Mouse (Mus musculus) brain, adult 2 months (tissue): Measurements from ENCODE around the gene Nup160.
A peak's percentile ranks its signal among the peaks of the same experiment; 100 is the strongest.

Source experiments
- DNase-seq: peaks from one replicate; pipeline ENCODE4 v3.0.0; 2011; ENCODE audit warnings: low read depth, low spot score

Gene Nup160

DNA sequence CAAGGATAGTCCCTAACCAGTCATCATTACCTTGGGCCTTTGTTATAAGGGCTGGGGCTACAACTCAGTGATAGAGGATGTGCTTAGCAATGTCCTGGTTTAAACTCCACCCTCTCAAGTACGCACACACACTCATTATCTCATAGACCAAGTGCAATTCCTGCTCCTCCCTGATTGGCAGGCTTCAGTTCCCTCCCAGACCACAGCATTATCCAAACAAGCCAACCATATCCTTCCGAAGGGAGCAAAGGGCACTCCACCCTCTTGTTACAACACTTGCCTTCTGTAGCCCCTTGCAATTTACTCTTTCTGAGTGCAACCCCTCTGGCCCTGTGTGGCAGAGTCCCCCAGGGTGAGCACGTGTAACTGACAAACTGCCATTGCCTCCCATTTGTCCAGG, 15.6 kb upstream of the Nup160 start:
- DNase-seq = no peak

DNA sequence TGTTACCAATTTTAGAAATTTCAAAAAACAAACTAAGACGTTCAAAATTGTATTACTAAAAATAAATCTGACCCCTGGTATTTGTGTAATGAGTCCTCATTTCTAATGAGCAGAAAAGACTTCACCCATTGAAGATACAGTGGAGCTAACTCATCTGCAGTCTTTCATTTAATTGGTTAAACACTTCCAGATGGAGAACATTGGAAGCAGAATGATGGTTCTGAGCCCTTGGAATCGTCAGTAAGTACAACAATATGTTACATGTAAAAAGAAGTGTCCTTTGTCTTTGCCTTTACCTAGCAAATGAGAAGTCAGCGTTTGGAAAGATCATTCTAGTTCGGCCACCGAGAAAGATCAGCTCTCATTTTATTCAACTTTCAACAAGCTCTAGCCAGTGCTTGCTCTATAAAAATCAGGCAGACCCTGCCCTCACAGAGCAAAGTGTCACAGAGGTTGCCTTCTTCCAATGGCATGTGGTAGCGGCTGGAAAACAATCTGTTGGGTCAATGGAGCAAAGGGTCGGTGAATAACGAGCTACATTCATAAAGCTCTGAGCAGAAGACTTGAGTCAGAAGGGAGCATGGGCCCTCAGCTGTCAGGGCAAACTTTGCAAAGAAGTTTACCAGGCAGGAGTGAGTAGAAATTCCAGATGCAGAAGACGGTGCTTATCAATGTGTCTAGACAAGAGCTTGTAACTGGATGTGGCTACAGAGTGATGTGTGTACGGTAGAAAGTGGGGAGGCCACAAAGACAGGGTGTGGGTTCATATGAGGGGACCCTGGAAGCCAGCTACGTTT, 10.2 kb upstream of the Nup160 start:
- no peak for DNase-seq

DNA sequence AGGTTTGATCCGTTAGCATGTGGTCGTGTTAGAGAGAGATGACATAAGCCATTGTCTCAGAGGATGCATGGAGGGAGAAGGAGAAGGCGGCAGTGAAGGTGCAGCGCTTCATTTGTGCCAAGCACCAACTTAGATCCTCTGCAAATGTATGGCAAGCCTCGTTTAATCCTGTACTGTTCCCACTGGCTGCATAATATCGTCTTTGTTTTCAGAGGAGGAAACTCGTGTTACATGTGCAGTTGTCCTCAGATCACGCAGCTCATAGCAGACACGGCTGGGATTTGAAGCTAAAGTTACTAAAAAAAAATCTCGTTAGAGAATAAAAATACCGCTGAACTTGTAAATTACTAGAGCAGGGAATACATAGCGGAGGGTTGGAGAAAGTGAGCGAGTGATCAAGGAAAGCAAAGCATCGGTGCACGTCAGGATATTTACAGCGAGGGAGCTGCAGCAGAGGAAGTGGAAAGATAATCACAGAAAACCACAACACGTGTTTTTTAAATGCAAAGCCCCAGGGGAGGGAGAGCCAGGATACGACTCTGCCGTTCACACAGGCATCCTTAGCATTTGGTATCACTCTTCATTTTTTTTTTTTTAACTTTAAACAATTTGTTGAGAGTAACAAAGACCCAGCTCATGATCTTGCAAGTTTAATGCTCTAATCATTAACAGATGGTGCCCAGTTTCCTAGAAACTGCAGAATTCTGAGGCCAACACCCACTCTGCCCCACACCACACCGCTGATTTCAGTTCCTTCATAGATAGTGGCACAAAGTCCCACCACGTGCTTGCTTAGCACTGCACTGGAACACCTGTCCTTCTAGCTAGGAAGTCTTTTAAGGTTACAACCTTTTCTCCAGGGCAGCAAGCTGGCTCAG, 9.4 kb upstream of the Nup160 start:
- peak; percentile 55 for DNase-seq

DNA sequence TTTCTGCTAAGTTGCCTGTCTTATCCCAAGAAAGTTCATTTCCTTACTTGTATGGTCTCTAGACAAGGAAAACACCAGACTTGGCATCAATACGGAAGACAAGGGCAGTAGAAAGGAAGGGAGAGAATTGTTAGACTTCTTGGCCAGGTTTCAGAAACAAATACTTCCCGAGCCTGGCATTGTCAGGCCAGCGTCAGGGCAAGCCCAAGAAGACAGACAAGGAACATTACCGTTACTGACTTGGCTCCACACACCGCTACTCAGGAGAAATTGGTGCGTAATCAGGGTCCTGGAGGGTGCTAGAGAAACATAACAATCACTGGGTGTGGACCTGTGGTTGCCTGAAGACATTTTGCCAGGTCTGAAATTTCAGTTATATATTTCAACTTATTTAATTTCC, 6.7 kb upstream of the Nup160 start:
- DNase-seq = no peak

GRCm38 (mm10) chr2:90673339-90673738, 3.7 kb upstream of the Nup160 start:
- no peak for DNase-seq

DNA sequence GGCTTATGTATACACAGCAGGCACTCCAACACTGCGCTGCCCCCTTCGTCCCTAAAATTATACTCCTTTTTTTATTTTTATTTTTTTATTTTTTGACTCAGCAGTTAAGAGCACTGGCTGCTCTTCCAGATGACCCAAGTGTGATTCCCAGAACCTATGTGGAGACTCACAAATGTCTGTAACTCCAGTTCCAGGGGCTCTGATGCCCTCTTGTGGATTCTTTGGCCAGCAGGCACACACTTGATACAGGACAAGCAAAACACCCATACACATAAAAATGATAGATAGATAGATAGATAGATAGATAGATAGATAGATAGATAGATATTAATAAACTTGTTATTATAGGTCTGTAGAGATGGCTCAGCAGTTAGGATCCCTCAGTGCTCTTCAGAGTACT, 2.5 kb upstream of the Nup160 start:
- DNase-seq = no peak

DNA sequence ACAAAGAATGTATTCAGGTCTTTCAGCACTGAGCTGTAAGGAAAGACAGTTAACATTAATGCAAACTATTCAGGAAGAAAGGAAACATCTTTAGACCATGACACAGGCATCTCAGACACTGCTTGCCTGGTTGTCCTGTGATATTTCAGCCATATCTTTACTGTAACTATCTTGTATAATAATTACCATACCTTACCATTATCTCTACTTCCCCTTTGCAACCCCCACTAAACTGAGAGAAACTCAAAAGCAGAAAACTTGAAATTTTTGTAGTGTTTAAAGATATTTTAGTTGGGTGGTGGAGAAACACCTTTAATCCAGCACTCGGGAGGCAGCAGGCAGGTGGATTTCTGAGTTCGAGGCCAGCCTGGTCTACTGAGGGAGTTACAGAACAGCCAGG, 1.5 kb upstream of the Nup160 start:
- DNase-seq = no peak

GRCm38 (mm10) chr2:90678256-90679060, 1.4 kb downstream of the Nup160 start:
- DNase-seq = no peak

DNA sequence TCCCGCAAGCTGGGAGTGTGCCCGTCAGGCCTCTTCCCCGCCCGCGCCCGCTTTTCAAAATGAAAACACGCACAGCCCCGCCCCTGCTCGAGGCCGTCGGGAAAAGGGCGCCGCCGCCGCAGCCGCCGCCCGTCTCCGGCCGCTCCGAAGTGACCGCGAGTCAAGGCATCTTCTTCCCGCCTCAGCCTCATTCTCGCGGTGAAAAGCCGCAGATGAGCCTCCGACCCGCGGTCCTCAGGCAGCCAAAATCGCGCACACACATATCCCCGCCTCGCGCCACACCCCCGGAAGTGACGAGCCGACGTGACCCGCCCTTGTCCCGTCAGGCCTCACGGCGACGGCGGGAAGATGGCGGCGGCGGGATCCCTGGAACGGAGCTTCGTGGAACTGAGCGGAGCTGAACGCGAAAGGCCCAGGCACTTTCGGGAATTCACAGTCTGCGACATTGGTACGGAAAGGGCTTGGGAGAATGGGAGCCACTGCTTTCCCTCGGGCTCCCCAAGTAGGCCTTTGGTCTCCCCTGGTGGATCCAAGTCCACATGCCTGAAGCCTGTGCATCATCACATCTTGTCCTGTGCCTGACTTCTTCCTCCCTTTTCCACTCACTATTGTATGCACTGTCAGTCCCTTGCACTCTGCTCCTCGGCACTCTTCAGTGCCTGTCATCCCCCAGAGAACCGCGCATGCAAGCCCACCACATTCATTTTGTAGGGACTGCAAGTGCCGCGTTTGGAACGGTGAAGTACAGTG, 2.2 kb downstream of the Nup160 start:
- DNase-seq = peak; percentile 94

- DNase-seq = peak; percentile 15
Observed at GRCm38 (mm10) chr2:90700943-90701342, 23.9 kb downstream of the Nup160 start.

GRCm38 (mm10) chr2:90708548-90708947, 31.5 kb downstream of the Nup160 start:
- DNase-seq = no peak

- no peak for DNase-seq
Observed at GRCm38 (mm10) chr2:90715555-90716092, 38.6 kb downstream of the Nup160 start.

DNA sequence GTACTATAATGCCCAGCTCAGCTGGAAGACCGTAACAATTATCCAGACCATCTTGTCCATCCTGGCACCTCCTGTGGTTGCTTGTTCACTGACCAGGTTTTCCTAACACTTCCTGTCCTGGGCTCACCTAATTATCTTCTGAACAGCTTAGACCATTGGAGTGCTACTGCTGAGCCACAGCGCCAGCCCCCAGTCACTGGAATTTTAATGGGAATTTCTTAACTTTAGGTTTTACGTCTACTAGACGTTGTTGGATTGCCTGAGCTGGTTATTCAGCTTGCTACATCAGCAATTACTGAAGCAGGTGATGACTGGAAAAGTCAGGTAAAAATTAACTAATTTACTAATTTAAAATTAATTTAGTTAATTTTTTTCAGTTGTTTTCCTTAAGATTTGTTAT, 40.4 kb downstream of the Nup160 start:
- DNase-seq = no peak

GRCm38 (mm10) chr2:90717948-90718347, 40.9 kb downstream of the Nup160 start:
- no peak for DNase-seq

- no peak for DNase-seq
Observed at GRCm38 (mm10) chr2:90726818-90727217, 49.8 kb downstream of the Nup160 start.

DNA sequence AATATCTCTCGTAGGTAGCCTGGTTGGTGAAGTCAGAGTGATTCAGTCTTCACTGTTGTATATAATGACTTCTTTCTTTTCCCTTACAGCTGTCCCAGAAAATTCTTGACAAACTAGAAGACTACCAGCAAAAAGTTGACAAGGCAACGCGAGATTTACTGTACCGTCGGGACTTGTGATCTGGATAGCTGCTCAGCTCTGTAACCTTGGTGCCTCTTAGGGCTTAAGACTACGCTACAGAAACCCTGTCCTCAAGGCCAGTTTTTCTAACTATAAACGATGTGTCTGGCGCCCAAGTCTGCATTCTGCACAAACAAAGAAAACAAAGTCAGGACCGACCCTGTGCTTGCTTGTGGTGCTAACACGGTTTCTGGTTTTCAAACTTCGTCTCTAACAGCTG, 58.3 kb downstream of the Nup160 start:
- no peak for DNase-seq

GRCm38 (mm10) chr2:90738801-90739200, 61.8 kb downstream of the Nup160 start:
- DNase-seq = no peak

GRCm38 (mm10) chr2:90739327-90739726, 62.3 kb downstream of the Nup160 start:
- DNase-seq = no peak

DNA sequence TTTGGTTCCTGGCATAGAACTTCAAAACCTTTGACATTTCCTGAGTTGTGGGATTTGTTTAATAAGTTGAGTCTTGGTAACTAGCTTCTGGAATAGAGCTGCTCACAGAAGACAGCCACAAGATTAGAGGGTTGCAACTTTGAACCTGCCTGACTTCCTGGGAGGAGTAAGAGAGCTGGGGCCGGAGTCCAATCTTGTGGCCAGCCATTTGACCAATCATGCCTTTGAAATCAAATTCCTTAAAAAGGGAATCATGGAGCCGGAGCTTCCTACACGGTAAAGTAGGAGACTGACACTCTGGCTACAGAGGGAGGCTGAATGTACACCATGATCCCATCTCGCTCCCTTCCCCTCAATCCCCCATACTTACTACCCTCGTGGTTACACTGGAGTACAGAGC, 62.9 kb downstream of the Nup160 start:
- DNase-seq = no peak

DNA sequence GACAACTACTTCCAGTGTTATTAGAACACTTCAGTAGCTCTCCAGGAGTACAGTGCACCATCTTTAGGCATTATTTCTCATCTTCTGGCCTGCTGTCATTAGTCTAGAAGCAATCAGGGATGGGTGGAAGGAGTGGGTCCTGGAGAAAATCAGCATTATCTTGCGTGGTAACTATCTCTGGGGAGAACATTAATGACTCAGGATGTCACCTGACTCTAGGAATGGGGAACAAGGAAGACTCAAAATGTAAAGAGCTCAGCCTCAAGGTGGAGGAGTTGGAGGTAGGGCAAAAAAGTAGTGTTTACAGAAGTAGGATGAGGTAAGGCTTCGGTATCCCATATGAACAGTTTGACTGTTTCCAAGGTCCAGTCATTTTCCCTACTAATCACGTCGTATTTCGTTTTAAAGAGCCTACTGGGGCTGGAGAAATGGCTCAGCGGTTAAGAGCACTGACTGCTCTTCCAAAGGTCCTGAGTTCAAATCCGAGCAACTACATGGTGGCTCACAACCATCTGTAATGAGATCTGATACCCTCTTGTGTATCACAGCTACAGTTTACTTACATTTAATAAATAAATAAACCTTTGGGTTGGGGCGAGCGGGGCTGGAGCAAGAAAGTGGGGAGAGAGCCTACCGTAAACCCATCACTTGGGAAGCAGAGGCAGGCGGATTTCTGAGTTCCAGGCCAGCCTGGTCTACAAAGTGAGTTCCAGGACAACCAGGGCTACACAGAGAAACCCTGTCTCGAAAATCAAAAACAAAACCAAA, 67.5 kb downstream of the Nup160 start:
- no peak for DNase-seq
